Mouse (Mus musculus): ENCODE data around the gene Snapc3. TPM values are rescaled to one million over a fixed set of nuclear protein-coding genes. Genes with fewer than 3 reads are reported as not detected.

Gene Snapc3
- polyA plus RNA-seq, 1 experiment from 2014 or later: 54.1 TPM

Other genes starting within 250 kb of the Snapc3 start
- 6.2 and 6.4 TPM in 2 replicates for gene Ttc39b, start 93.5 kb upstream of the Snapc3 start, polyA plus RNA-seq (2015; fragmentation: Nextera tagmentation; extraction: Ambion mirVana)
- 227 and 245 TPM in 2 replicates for gene Psip1, start 68.7 kb downstream of the Snapc3 start, polyA plus RNA-seq (2015; fragmentation: Nextera tagmentation; extraction: Ambion mirVana)
- 3.3 and 3.7 TPM in 2 replicates for gene Ccdc171, start 107.8 kb downstream of the Snapc3 start, polyA plus RNA-seq (2015; fragmentation: Nextera tagmentation; extraction: Ambion mirVana)

All from hindbrain, embryonic 16.5 days (tissue).